Mouse (Mus musculus): ENCODE data around the gene Vmn2r73.
"Not testable (repeated sequence)": the region's sequence is repeated elsewhere in the genome, so short reads cannot be mapped to it uniquely, and the experiment has no call there.

Gene Vmn2r73

DNA sequence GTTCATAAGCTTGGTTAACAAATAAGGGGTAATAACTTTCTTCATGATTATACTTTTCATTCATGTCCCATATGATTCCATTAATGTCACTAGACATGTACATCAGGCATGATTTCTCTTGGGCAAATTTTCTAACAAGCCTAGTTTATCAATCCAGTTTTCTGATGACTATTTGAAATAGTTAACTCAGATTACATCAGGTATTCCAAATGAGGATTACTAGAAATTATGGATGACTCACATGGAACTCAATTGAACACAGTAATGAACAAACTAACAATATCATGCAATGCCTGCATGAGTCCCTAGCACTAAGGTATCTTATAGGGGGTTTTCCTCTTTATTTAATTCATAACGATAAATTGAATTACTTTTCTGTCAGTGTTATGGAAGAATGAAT, at the start of gene Vmn2r73:
Gene Vmn2r73 (minus strand): TSS at position 101 of the 400 bp plus-strand sequence.
- no peak for DNase-seq (ENCODE audit: low spot score)

DNA sequence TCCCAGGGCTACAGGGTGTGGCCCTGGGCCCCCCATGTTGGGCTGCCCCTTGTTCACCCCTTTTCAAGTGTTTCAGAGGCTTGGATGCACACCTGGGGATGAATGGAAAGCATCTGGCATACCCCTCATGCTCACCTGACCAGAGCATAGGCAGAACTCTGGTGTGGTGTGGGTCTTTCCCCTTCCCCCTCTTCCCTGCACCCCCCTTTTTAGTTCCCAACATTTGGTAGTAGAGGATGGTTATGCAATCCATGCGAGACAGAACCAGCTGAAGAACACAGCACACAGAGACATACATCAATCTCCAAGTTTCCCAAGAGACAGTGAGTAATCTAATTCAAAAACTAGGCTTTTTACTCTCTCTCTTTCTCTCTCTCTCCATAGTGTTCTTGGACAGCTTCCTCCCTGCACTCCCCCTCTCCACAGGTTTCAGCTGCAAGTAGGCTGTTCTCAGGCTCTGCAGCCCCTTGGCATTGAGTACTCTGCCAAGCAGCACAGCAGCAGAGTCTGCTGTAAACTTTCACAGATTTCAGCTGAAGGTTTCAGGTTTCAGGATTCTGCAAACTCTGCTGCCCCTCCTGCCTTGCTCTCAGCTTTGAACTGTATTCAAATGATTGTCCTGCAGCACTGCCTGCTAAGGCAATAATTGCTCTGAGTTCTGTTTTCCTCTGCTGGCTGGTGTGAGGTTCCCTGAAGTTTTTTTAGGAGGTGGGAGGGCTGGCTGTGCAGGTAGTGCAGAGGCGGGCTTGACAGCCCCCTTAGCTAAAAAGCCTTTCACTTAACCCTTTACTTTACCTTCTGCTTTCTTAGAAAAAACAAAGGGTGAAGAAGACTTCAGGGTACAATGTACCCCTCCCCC, 35.7 kb downstream of the Vmn2r73 start:
- DNase-seq (ENCODE audit: low spot score) = no peak

DNA sequence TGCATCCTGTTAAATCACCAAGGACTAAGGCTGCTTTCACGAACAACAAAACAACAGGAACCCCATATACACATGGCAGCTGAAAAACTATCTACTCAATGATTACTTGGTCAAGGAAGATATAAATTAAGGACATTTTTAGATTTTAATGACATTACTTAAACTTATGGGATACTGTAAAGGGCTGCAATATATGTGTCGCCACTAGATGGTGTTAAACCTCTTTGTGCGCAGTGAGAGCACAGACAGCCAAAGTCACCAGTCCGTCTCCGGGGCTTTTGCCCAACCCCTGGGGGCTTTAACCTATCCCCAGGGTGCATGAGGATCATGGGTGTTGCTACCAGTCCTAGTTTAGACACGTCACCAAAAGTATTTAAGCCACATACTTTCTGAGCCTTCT, 58.0 kb downstream of the Vmn2r73 start:
- DNase-seq (ENCODE audit: low spot score) = not testable (repeated sequence)
